Mouse (Mus musculus) heart, adult 2 months (tissue): ENCODE data around the gene Frmpd1.

ENCODE experiments used
- CTCF ChIP-seq: fragments of 200-600 bp; IDR thresholded peaks from 2 replicates; pipeline ENCODE4 v1.8.1; 2022; ENCODE audit warnings: antibody characterized with exemption, mild to moderate bottlenecking, moderate library complexity
- EP300 ChIP-seq: fragments of 200-500 bp; IDR thresholded peaks from 2 replicates; pipeline ENCODE4 v1.6.1; 2011; ENCODE audit warnings: low read depth, low read length, control low read depth; ENCODE audit not compliant: insufficient read depth
- POLR2A ChIP-seq: fragments of 200-500 bp; IDR thresholded peaks from 2 replicates; pipeline ENCODE4 v1.6.1; 2011; ENCODE audit warnings: mild to moderate bottlenecking, low read depth, low read length, control low read depth; ENCODE audit not compliant: insufficient read depth

DNA sequence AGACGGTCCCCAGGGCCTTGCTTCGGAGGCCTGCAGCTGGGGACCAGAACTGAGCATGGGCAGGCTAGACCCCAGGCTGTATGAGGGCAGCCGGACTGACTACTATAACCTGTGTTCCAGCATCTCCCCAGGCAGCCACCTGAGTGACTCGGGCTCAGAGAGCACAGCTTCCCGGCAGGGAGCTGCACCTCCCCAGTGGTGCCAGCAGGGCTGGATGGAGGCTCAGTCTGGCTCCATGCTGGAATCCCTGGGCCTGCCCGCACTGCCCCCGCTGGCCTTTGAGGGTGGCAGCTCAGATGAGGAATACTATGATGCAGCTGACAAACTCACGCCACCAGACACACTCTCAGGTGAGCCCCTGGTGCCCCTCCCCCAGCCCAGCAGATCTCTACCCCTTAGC is 94.6 kb downstream of the Frmpd1 start:
- TF ChIP-seq POLR2A (no peak), CTCF (no peak), EP300 (no peak)
